Comparison of ENCODE assay signal across 11 mouse cellular contexts in the genomic region with DNA sequence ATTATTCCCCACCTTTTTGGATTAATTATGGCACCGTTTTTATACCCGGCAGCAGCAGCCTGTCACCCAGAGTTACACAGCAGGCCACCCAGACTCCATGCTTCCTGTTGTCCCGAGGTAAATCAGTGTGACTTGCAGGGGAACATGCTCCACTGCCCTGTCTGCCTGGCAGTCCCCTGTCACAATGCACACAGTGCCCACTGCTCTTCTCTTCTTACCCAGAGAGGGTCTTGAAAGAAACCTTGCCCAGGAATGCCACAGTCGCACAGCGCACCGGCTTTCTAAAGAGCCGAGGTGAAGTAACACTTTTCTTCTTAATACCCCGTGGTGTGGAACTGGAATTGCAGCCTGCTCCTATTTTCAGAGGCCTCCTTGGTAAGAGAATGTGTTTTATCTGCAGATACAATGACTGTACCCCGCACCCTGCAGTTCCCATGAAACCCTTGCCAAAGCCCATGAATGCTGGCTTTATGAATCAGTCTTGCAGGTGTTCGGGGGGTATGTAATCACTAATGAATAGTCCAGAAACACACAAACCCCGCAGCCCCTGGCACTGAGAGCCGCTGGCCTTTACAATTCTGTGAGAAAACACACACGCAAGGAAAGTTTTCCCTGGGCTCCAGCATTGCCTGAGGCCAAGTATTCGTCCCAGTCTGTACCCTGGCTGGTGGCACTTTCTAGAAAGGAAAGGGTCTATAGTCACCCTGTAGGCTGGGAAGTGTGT.
A peak's percentile ranks its signal among the peaks of the same experiment; 100 is the strongest.
DNase-seq lines count a peak whose midpoint lies in the region; ATAC-seq lines count a peak whose summit lies in the region.
"Had no signal": no experiment of that assay in that cellular context is flagged by ENCODE, and none has a peak within 500 bp of the region (broad histone marks: within the 10 kb centered on the region; RNA-seq: fewer than 3 reads in every experiment).

No protein-coding gene starts in this region.

- no peak overlapping the region for H3K4me3 ChIP-seq in limb, embryonic 11.5 days (ENCODE audit: low read depth, low read length)
- no peak overlapping the region for H3K4me3 ChIP-seq in stomach, embryonic 16.5 days (replicated peaks; ENCODE audit: low read length)
- H3K4me3 ChIP-seq: heart, embryonic 15.5 days had no signal

- peaks cover 13% of the 10 kb centered on the region for H3K4me1 ChIP-seq in limb, embryonic 11.5 days (ENCODE audit: control insufficient read depth, insufficient read depth, low read length)
- no peaks in the 10 kb centered on the region for H3K4me1 ChIP-seq in stomach, embryonic 16.5 days (ENCODE audit: control insufficient read depth, insufficient read depth, low read length)
- H3K4me1 ChIP-seq: heart, embryonic 15.5 days had no signal

- H3K9me3 ChIP-seq in limb, embryonic 11.5 days (ENCODE audit: control insufficient read depth, low read length), result 0 out of 2 replicates have a peak, but pooled peaks cover 2% of the 10 kb centered on the region
- H3K9me3 ChIP-seq in stomach, embryonic 16.5 days (replicated peaks; ENCODE audit: control insufficient read depth, low read length), result no peaks in the 10 kb centered on the region
- H3K9me3 ChIP-seq: heart, embryonic 15.5 days had no signal

- no peak overlapping the region for H3K4me2 ChIP-seq in limb, embryonic 11.5 days (ENCODE audit: low read depth, severe bottlenecking)
- H3K4me2 ChIP-seq in stomach, embryonic 16.5 days (ENCODE audit: low read depth, low read length), result no peak overlapping the region
- H3K4me2 ChIP-seq: heart, embryonic 15.5 days had no signal

- H3K9ac ChIP-seq in limb, embryonic 11.5 days (ENCODE audit: low read length), result no peak overlapping the region; the same call in 1 of the 2 replicates
- no peak overlapping the region; the same call in 1 of the 2 replicates for H3K9ac ChIP-seq in stomach, embryonic 16.5 days (ENCODE audit: low read length)
- H3K9ac ChIP-seq: heart, embryonic 15.5 days had no signal

- intact Hi-C loops in left cerebral cortex, postnatal 4 days (cut with DNase I), result no loop called here

- peak; percentile 29 for DNase-seq in left cerebral cortex, postnatal 4 days
- DNase-seq in left cerebral cortex, adult 8-10 months (ENCODE audit: low spot score in 2 of 2), result no peak
- peak; percentile 80 for DNase-seq in fibroblast of lung, adult 2 months (ENCODE audit: low read depth)
- peak; percentile 31 for DNase-seq in limb, embryonic 11.5 days (ENCODE audit: low spot score)
- no peak for DNase-seq in kidney, postnatal 36 days
- DNase-seq in spleen, postnatal 4 days (ENCODE audit: low spot score in 2 of 2), result no peak
- DNase-seq: adrenal gland, postnatal 25 days; kidney, postnatal 14 days; lung, adult 18-20 months had no signal

- WGBS in limb, embryonic 11.5 days, result 55% methylated on average over 14 of the region's 14 CpGs
- 64% methylated on average over 14 of the region's 14 CpGs for WGBS in stomach, embryonic 16.5 days

- H3K36me3 ChIP-seq in limb, embryonic 11.5 days (ENCODE audit: control insufficient read depth, insufficient read depth, low read length), result no peaks in the 10 kb centered on the region
- no peaks in the 10 kb centered on the region for H3K36me3 ChIP-seq in stomach, embryonic 16.5 days (ENCODE audit: control insufficient read depth, insufficient read depth, low read length)
- H3K36me3 ChIP-seq: heart, embryonic 15.5 days had no signal

- ATAC-seq in limb, embryonic 11.5 days (ENCODE audit: insufficient number of reproducible peaks, low FRiP score, low TSS enrichment, low read depth), result peak; percentile 46; the same call in 1 of the 2 replicates
- no peak; the same call in 1 of the 2 replicates for ATAC-seq in stomach, embryonic 16.5 days (ENCODE audit: insufficient read depth, low FRiP score)

- peak overlapping the region; percentile 87 for H3K27ac ChIP-seq in limb, embryonic 11.5 days (replicated peaks; ENCODE audit: low read depth, low read length)
- H3K27ac ChIP-seq in stomach, embryonic 16.5 days (ENCODE audit: low read length), result peak overlapping the region; percentile 55
- H3K27ac ChIP-seq: heart, embryonic 15.5 days had no signal

- H3K27me3 ChIP-seq in limb, embryonic 11.5 days (ENCODE audit: control insufficient read depth, insufficient read depth, low read length), result no peaks in the 10 kb centered on the region
- H3K27me3 ChIP-seq in stomach, embryonic 16.5 days (ENCODE audit: control insufficient read depth, insufficient read depth, low read length), result no peaks in the 10 kb centered on the region
- H3K27me3 ChIP-seq: heart, embryonic 15.5 days had no signal

Comparison
In these comparisons a context has a peak if more than half of its experiments do, and no peak if none do; other contexts are left out.
1. DNase-seq: peak in left cerebral cortex, postnatal 4 days (single experiment), fibroblast of lung, adult 2 months (single experiment) and limb, embryonic 11.5 days (single experiment); none in left cerebral cortex, adult 8-10 months (0 of 2), kidney, postnatal 36 days (0 of 2) and spleen, postnatal 4 days (0 of 2).